Mouse (Mus musculus) myocyte (in vitro differentiated cells): ENCODE measurements at regions not wholly inside any gene's neighbourhood (a gene's known extent, or its start where the extent isn't known, plus 50 kb on each side); places are given as distances from the start of the nearest gene placed in this dataset.

Source experiments
- H3K27me3 ChIP-seq: one replicate; pipeline ENCODE4 v1.6.1; 2011; ENCODE audit not compliant: control insufficient read depth, insufficient read depth, insufficient read length
- H3K36me3 ChIP-seq: one replicate; pipeline ENCODE4 v1.6.1; 2011; ENCODE audit not compliant: control insufficient read depth, insufficient read depth
- H3K4me2 ChIP-seq: one replicate; pipeline ENCODE4 v1.6.1; 2011; ENCODE audit warnings: low read depth, control low read depth
- H3K4me3 ChIP-seq: one replicate; pipeline ENCODE4 v1.5.1; 2011; ENCODE audit warnings: mild to moderate bottlenecking, control low read depth, moderate library complexity
- H3K79me2 ChIP-seq: one replicate; pipeline ENCODE4 v1.6.1; 2011; ENCODE audit not compliant: control insufficient read depth, insufficient read depth
- H3ac ChIP-seq: one replicate; pipeline ENCODE4 v1.6.1; 2011; ENCODE audit not compliant: control insufficient read depth, insufficient read length
- CEBPB ChIP-seq: IDR thresholded peaks from 2 replicates; pipeline ENCODE4 v1.6.1; 2011; ENCODE audit warnings: mild to moderate bottlenecking, moderate library complexity; ENCODE audit not compliant: poor library complexity, insufficient read depth, severe bottlenecking
- E2F4 ChIP-seq: IDR thresholded peaks from one replicate; pipeline ENCODE4 v1.6.1; 2011; ENCODE audit warnings: mild to moderate bottlenecking, control low read depth, moderate library complexity; ENCODE audit not compliant: insufficient read depth
- MAX ChIP-seq: IDR thresholded peaks from one replicate; pipeline ENCODE4 v1.6.1; 2011; ENCODE audit warnings: low read depth, mild to moderate bottlenecking, control low read depth
- MYOD1 ChIP-seq, 3 experiments: IDR thresholded peaks; one replicate each; pipeline ENCODE4 v1.6.1; 2011; ENCODE audit warnings: control low read depth in 2 of 3, low read depth in 2 of 3, mild to moderate bottlenecking in 2 of 3, moderate library complexity in 1 of 3; ENCODE audit not compliant: insufficient read length in 2 of 3, control insufficient read depth in 1 of 3
- MYOG ChIP-seq, 3 experiments: IDR thresholded peaks; one replicate each; pipeline ENCODE4 v1.6.1; 2011; ENCODE audit warnings: control low read depth in 2 of 3, low read depth in 2 of 3, mild to moderate bottlenecking in 2 of 3; ENCODE audit not compliant: insufficient read length in 2 of 3, control insufficient read depth in 1 of 3, insufficient read depth in 1 of 3
- POLR2A ChIP-seq: IDR thresholded peaks from one replicate; pipeline ENCODE4 v1.6.1; 2011; ENCODE audit warnings: low read depth, mild to moderate bottlenecking, control low read depth, moderate library complexity; ENCODE audit not compliant: insufficient read length
- POLR2AphosphoS2 ChIP-seq: IDR thresholded peaks from one replicate; pipeline ENCODE4 v1.6.1; 2011; ENCODE audit warnings: low read depth, control low read depth; ENCODE audit not compliant: insufficient read length
- REST ChIP-seq: IDR thresholded peaks from one replicate; pipeline ENCODE4 v1.6.1; 2011; ENCODE audit warnings: mild to moderate bottlenecking, control low read depth, moderate library complexity; ENCODE audit not compliant: insufficient read depth, insufficient read length
- SRF ChIP-seq: IDR thresholded peaks from one replicate; pipeline ENCODE4 v1.6.1; 2011; ENCODE audit warnings: low read depth; ENCODE audit not compliant: control insufficient read depth, insufficient read length
- TCF12 ChIP-seq: IDR thresholded peaks from one replicate; pipeline ENCODE4 v1.6.1; 2011; ENCODE audit warnings: mild to moderate bottlenecking, control low read depth; ENCODE audit not compliant: poor library complexity, insufficient read depth, severe bottlenecking
- TCF3 ChIP-seq: IDR thresholded peaks from one replicate; pipeline ENCODE4 v1.6.1; 2011; ENCODE audit warnings: low read depth, control low read depth; ENCODE audit not compliant: insufficient read length
- USF1 ChIP-seq: IDR thresholded peaks from one replicate; pipeline ENCODE4 v1.6.1; 2011; ENCODE audit warnings: low read depth, mild to moderate bottlenecking, control low read depth, moderate library complexity

- Histone ChIP-seq H3K36me3 (no peaks in the 10 kb centered on the region), H3ac (no peak overlapping the region), H3K4me2 (no peak overlapping the region), H3K4me3 (no peak overlapping the region), H3K79me2 (no peaks in the 10 kb centered on the region), H3K27me3 (no peaks in the 10 kb centered on the region)
- TF ChIP-seq MYOG (IDR thresholded peaks at IDR 0.05; ENCODE audit: control insufficient read depth in 1 of 3, insufficient read depth in 1 of 3, insufficient read length in 2 of 3, low read depth in 2 of 3): no peak
- TF ChIP-seq POLR2A: no peak
- no peak for TF ChIP-seq USF1
- no peak for TF ChIP-seq POLR2AphosphoS2
- TF ChIP-seq SRF: no peak
- TF ChIP-seq MYOD1 (IDR thresholded peaks at IDR 0.05; ENCODE audit: control insufficient read depth in 1 of 3, insufficient read length in 2 of 3, low read depth in 2 of 3): no peak
- TF ChIP-seq MAX: no peak
- TF ChIP-seq TCF3: no peak
These were observed 906.9 kb downstream of the Robo2 start for GRCm38 (mm10) chr16:73504759-73505158.

- Histone ChIP-seq H3K27me3 (no peaks in the 10 kb centered on the region), H3K4me3 (no peak overlapping the region), H3K4me2 (no peak overlapping the region), H3K36me3 (no peaks in the 10 kb centered on the region), H3ac (no peak overlapping the region), H3K79me2 (no peaks in the 10 kb centered on the region)
- TF ChIP-seq POLR2AphosphoS2: no peak
These were observed 912.9 kb downstream of the Robo2 start for GRCm38 (mm10) chr16:73498636-73499208.

GRCm38 (mm10) chr16:73483214-73483856, 928.3 kb downstream of the Robo2 start:
- peak overlapping the region; percentile 24 for H3K4me2 ChIP-seq
- H3K36me3 ChIP-seq: no peaks in the 10 kb centered on the region
- H3ac ChIP-seq: no peak overlapping the region
- no peaks in the 10 kb centered on the region for H3K27me3 ChIP-seq
- no peaks in the 10 kb centered on the region for H3K79me2 ChIP-seq
- no peak for TF ChIP-seq TCF12
- TF ChIP-seq CEBPB: no peak
- TF ChIP-seq MYOG (IDR thresholded peaks at IDR 0.05; ENCODE audit: control insufficient read depth in 1 of 3, insufficient read depth in 1 of 3, insufficient read length in 2 of 3, low read depth in 2 of 3): no peak
- TF ChIP-seq POLR2AphosphoS2: no peak
- TF ChIP-seq E2F4: no peak
- TF ChIP-seq REST: no peak
- TF ChIP-seq MYOD1 (IDR thresholded peaks at IDR 0.05; ENCODE audit: control insufficient read depth in 1 of 3, insufficient read length in 2 of 3, low read depth in 2 of 3): no peak
- no peak for TF ChIP-seq USF1
- TF ChIP-seq TCF3: no peak
- TF ChIP-seq SRF: no peak
- TF ChIP-seq MAX: no peak
- no peak for TF ChIP-seq POLR2A
- no peak overlapping the region for H3K4me3 ChIP-seq

- Histone ChIP-seq H3K4me2 (no peak overlapping the region), H3ac (no peak overlapping the region), H3K4me3 (no peak overlapping the region), H3K27me3 (no peaks in the 10 kb centered on the region), H3K36me3 (no peaks in the 10 kb centered on the region), H3K79me2 (no peaks in the 10 kb centered on the region)
- TF ChIP-seq MAX (no peak), E2F4 (no peak), USF1 (no peak), REST (no peak), SRF (no peak), MYOD1 (IDR thresholded peaks at IDR 0.05; ENCODE audit: control insufficient read depth in 1 of 3, insufficient read length in 2 of 3, low read depth in 2 of 3) (no peak), MYOG (IDR thresholded peaks at IDR 0.05; ENCODE audit: control insufficient read depth in 1 of 3, insufficient read depth in 1 of 3, insufficient read length in 2 of 3, low read depth in 2 of 3) (no peak), CEBPB (no peak), TCF3 (no peak), TCF12 (no peak), POLR2AphosphoS2 (no peak), POLR2A (no peak)
These were observed 929.4 kb downstream of the Robo2 start for GRCm38 (mm10) chr16:73482176-73482575.

- H3K27me3 ChIP-seq: no peaks in the 10 kb centered on the region
- H3K4me2 ChIP-seq: no peak overlapping the region
- H3K4me3 ChIP-seq: no peak overlapping the region
- H3K79me2 ChIP-seq: no peaks in the 10 kb centered on the region
- no peak overlapping the region for H3ac ChIP-seq
- TF ChIP-seq MAX (no peak), E2F4 (no peak), POLR2A (no peak), TCF3 (no peak), CEBPB (no peak), SRF (no peak), POLR2AphosphoS2 (no peak), MYOG (IDR thresholded peaks at IDR 0.05; ENCODE audit: control insufficient read depth in 1 of 3, insufficient read depth in 1 of 3, insufficient read length in 2 of 3, low read depth in 2 of 3) (no peak), TCF12 (no peak), REST (no peak), MYOD1 (IDR thresholded peaks at IDR 0.05; ENCODE audit: control insufficient read depth in 1 of 3, insufficient read length in 2 of 3, low read depth in 2 of 3) (no peak), USF1 (no peak)
- H3K36me3 ChIP-seq: no peaks in the 10 kb centered on the region
These were observed 938.1 kb downstream of the Robo2 start for GRCm38 (mm10) chr16:73473502-73473901.
